Mouse (Mus musculus) stomach, postnatal 0 days (tissue): ENCODE measurements around the gene Prx. TPM values are rescaled to one million over a fixed set of nuclear protein-coding genes. Genes with fewer than 3 reads are reported as not detected.

Source experiments
- ATAC-seq: fragments of 200-750 bp; cut with Nextera tagmentation; 2 replicates; pipeline ENCODE4 v1.8.0; 2017; ENCODE audit not compliant: low FRiP score, low TSS enrichment
- DNase-seq: peaks from one replicate; pipeline ENCODE4 v3.0.0-alpha.2; 2016; ENCODE audit warnings: low spot score
- H3K27ac ChIP-seq: fragments of 300-500 bp; sonication (generic); replicated peaks from 2 replicates; pipeline ENCODE4 v1.5.1; 2014; ENCODE audit warnings: mild to moderate bottlenecking, control low read depth
- H3K27me3 ChIP-seq: fragments of 300-500 bp; sonication (generic); 2 replicates; pipeline ENCODE4 v1.6.1; 2014; ENCODE audit warnings: low read length; ENCODE audit not compliant: control insufficient read depth, insufficient read depth
- H3K36me3 ChIP-seq: fragments of 300-500 bp; sonication (generic); 2 replicates; pipeline ENCODE4 v1.6.1; 2014; ENCODE audit warnings: low read length, mixed read lengths; ENCODE audit not compliant: control insufficient read depth, insufficient read depth
- H3K4me1 ChIP-seq: fragments of 300-500 bp; sonication (generic); replicated peaks from 2 replicates; pipeline ENCODE4 v1.6.1; 2014; ENCODE audit warnings: antibody characterized with exemption; ENCODE audit not compliant: control insufficient read depth, insufficient read depth
- H3K4me2 ChIP-seq: fragments of 300-500 bp; sonication (generic); replicated peaks from 2 replicates; pipeline ENCODE4 v1.6.1; 2014; ENCODE audit warnings: low read depth, mild to moderate bottlenecking, control low read depth, moderate library complexity
- H3K4me3 ChIP-seq: fragments of 300-500 bp; sonication (generic); 2 replicates; pipeline ENCODE4 v1.5.1; 2014; ENCODE audit warnings: low read depth, low read length, control low read depth
- H3K9ac ChIP-seq: fragments of 300-500 bp; sonication (generic); 2 replicates; pipeline ENCODE4 v1.6.1; 2014; ENCODE audit warnings: mild to moderate bottlenecking, low read length, control low read depth, mixed read lengths
- H3K9me3 ChIP-seq: fragments of 300-500 bp; sonication (generic); 2 replicates; pipeline ENCODE4 v1.6.1; 2016; ENCODE audit warnings: low read length; ENCODE audit not compliant: control insufficient read depth
- CTCF ChIP-seq: IDR thresholded peaks from 2 replicates; pipeline ENCODE4 v1.5.1; 2016; ENCODE audit warnings: antibody characterized with exemption, low read depth, mild to moderate bottlenecking, moderate library complexity
- EP300 ChIP-seq: optimal IDR thresholded peaks from 2 replicates; pipeline ENCODE3; 2016; ENCODE audit warnings: antibody characterized with exemption
- WGBS: fragments of 180-500 bp; shearing (Covaris S2); extraction: QIAGEN DNeasy Blood & Tissue Kit; methylation state at CpG from one replicate; pipeline ENCODE4 v1.1.7; 2014; 5-methylcytosine and 5-hydroxymethylcytosine counted together
- polyA plus RNA-seq: library from polyadenylated mRNA; unstranded; fragments of >200 nt; fragmentation: Nextera tagmentation; extraction: Ambion mirVana; gene quantifications from 2 replicates; pipeline ENCODE4 v1.2.1, GENCODE M21; 2015

Prx gene
- polyA plus RNA-seq, 1 experiment from 2014 or later = 2.2 TPM

DNA sequence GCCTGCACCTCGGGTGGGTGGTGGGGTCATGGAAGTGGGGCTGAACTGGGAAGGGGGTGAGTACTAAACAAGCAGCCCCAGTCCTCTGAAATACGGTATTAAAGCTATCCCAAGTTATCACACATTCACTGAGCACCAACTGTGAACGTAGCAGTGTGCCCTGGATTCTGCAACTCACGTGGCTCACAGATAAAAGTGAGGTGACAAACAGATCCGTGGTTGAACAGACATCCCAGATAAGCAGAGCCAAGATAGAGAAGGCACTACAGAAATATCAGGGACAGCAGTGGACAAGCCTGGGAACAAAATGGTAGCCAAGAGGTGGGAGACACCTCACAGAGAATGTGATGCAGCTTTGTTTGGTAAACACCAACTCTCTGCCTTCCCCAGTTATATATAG lies 39.5 kb upstream of the Prx start:
- TF ChIP-seq CTCF (no peak), EP300 (no peak)
- ATAC-seq = no peak
- Histone ChIP-seq H3K4me3 (no peak overlapping the region), H3K4me1 (no peaks in the 10 kb centered on the region), H3K9ac (no peak overlapping the region), H3K27me3 (no peaks in the 10 kb centered on the region), H3K9me3 (no peaks in the 10 kb centered on the region), H3K27ac (no peak overlapping the region), H3K36me3 (no peaks in the 10 kb centered on the region), H3K4me2 (no peak overlapping the region)
- 87% methylated on average over 5 of the region's 5 CpGs for WGBS
- DNase-seq = no peak

- Histone ChIP-seq H3K36me3 (no peaks in the 10 kb centered on the region), H3K27ac (no peak overlapping the region), H3K4me3 (no peak overlapping the region), H3K9me3 (no peaks in the 10 kb centered on the region), H3K27me3 (no peaks in the 10 kb centered on the region), H3K9ac (no peak overlapping the region), H3K4me2 (no peak overlapping the region), H3K4me1 (no peaks in the 10 kb centered on the region)
- WGBS = 79% methylated on average over 6 of the region's 6 CpGs
- ATAC-seq (no peak), DNase-seq (no peak)
- TF ChIP-seq CTCF (no peak), EP300 (no peak)
Observed at GRCm38 (mm10) chr7:27460477-27460876, 38.6 kb upstream of the Prx start.

DNA sequence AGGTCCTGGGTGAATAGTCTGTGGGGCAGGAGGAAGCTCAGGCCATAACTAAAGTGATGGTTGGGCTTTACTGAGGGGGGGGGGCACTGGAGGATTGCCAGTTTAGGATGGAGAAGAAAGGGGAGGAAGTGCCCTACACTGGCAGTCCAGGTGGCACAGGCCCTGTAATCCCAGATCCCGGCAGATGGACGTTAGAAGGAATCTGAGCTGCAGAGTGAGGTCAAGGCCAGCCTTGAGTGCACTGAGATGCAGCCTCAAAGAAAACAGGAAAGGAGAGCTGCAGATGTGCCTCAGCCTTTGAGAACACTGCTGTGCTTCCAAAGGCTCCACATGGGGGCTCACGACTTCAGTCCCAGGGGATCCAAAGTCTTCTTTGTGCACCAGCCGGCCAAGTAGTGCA lies 31.5 kb upstream of the Prx start:
- 0 out of 2 replicates have a peak, but pooled peaks have one; percentile 8 for ATAC-seq
- TF ChIP-seq CTCF = peak; percentile 20
- no peak for TF ChIP-seq EP300
- 28% methylated on average over 4 of the region's 4 CpGs for WGBS

DNA sequence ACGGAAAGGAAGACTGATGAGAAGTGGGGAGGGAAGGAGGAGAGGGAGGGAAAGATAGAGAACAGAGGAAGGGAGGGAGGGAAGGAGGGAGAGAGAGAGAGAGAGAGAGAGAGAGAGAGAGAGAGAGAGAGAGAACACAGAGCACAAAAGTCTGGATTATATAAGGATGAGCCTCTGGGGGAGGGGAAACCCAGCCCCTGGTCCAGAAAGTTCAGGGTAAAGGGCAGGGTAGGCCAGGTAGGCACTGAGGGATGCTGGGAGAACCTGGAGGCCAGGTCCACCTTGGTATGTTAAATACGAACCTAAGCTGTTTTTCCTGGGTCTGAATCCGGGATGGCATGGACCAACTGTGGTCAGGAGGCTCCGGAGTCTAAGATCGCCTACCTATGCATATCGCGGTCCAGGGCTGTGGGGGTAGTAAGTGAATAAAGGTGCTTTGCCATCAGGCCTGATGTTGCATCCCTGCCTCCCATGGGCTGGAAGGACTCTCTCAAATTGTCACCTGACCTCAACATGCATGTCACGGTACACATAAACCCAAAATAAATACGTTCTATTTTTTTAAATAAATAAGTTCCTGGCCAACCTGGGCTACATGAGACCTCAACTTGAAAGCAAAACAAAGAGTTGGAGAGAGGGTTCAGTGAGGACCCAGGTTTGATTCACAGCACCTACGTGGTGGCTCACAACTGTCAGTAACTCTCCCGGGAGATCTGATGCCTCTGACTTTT lies 27.6 kb upstream of the Prx start:
- no peaks in the 10 kb centered on the region for H3K27me3 ChIP-seq
- DNase-seq = no peak
- H3K4me3 ChIP-seq = no peak overlapping the region
- WGBS = 87% methylated on average over 11 of the region's 11 CpGs
- H3K9ac ChIP-seq = no peak overlapping the region
- no peaks in the 10 kb centered on the region for H3K9me3 ChIP-seq
- no peak overlapping the region for H3K27ac ChIP-seq
- H3K4me2 ChIP-seq = no peak overlapping the region
- peaks cover 4% of the 10 kb centered on the region; the same call in 1 of the 2 replicates for H3K36me3 ChIP-seq
- TF ChIP-seq EP300 (no peak), CTCF (no peak)
- H3K4me1 ChIP-seq = no peaks in the 10 kb centered on the region
- ATAC-seq = no peak

More for the DNA sequence above, 31.5 kb upstream of the Prx start:
- no peak overlapping the region for H3K4me3 ChIP-seq
- H3K27ac ChIP-seq = no peak overlapping the region
- H3K4me1 ChIP-seq = no peaks in the 10 kb centered on the region
- H3K9me3 ChIP-seq = no peaks in the 10 kb centered on the region
- no peak overlapping the region for H3K4me2 ChIP-seq
- H3K9ac ChIP-seq = no peak overlapping the region
- H3K36me3 ChIP-seq = no peaks in the 10 kb centered on the region
- no peaks in the 10 kb centered on the region for H3K27me3 ChIP-seq
- DNase-seq = no peak

DNA sequence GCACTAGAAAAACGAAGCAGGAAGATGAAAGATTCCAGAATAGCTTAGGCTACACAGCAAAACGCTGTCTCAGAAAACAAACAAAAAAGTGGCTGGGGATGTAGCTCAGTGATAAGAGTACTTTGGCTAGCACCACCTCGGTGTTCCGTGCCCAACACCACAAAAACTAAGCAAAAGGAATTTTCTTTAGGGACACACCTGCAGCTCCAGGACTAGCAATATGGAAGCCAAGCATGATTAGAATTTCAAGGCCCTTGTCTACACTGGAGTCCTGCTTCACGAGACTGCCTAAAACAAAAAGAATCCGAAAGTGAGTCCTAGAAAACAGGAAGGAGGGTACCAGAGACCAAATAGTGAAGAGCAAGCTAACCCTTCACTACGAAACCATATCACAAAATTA lies 26.5 kb upstream of the Prx start:
- Histone ChIP-seq H3K4me2 (peak overlapping the region; percentile 64), H3K9ac (peak overlapping the region; percentile 56), H3K9me3 (no peaks in the 10 kb centered on the region), H3K4me3 (peak overlapping the region; percentile 85), H3K4me1 (no peaks in the 10 kb centered on the region), H3K36me3 (peaks cover 4% of the 10 kb centered on the region; the same call in 1 of the 2 replicates), H3K27me3 (no peaks in the 10 kb centered on the region), H3K27ac (peak overlapping the region; percentile 97)
- ATAC-seq (no peak), DNase-seq (peak; percentile 33)
- 16% methylated on average over 7 of the region's 7 CpGs for WGBS
- TF ChIP-seq EP300 (no peak), CTCF (no peak)

- Histone ChIP-seq H3K27me3 (no peaks in the 10 kb centered on the region), H3K9me3 (no peaks in the 10 kb centered on the region), H3K4me3 (peak within 1 kb of the TSS; percentile 85), H3K4me1 (no peaks in the 10 kb centered on the region), H3K27ac (peak within 1 kb of the TSS; percentile 97), H3K9ac (peak within 1 kb of the TSS; percentile 86), H3K36me3 (peaks cover 4% of the 10 kb centered on the region; the same call in 1 of the 2 replicates), H3K4me2 (peak within 1 kb of the TSS; percentile 64)
- ATAC-seq = peak; percentile 92
- 0% methylated on average over 34 of the region's 36 CpGs for WGBS
- TF ChIP-seq EP300 (no peak), CTCF (no peak)
- peak; percentile 99 for DNase-seq
Observed at GRCm38 (mm10) chr7:27473156-27473834, 25.8 kb upstream of the Prx start, which contains the start of gene Sertad3. Gene Sertad3 (plus strand): TSS chr7:27473768.
